Mouse (Mus musculus) liver, embryonic 14 days (tissue): ENCODE measurements around the gene Armc9. TPM values are rescaled to one million over a fixed set of nuclear protein-coding genes. Genes with fewer than 3 reads are reported as not detected.

ENCODE experiments used
- polyA plus RNA-seq: library from polyadenylated mRNA; depleted of rRNA; stranded (reverse); fragments of >200 nt; gene quantifications from 2 replicates; pipeline ENCODE4 v1.2.3, GENCODE M21; 2012; rRNA removed

Armc9 gene
- 6.0 and 6.7 TPM in 2 replicates for polyA plus RNA-seq

DNA sequence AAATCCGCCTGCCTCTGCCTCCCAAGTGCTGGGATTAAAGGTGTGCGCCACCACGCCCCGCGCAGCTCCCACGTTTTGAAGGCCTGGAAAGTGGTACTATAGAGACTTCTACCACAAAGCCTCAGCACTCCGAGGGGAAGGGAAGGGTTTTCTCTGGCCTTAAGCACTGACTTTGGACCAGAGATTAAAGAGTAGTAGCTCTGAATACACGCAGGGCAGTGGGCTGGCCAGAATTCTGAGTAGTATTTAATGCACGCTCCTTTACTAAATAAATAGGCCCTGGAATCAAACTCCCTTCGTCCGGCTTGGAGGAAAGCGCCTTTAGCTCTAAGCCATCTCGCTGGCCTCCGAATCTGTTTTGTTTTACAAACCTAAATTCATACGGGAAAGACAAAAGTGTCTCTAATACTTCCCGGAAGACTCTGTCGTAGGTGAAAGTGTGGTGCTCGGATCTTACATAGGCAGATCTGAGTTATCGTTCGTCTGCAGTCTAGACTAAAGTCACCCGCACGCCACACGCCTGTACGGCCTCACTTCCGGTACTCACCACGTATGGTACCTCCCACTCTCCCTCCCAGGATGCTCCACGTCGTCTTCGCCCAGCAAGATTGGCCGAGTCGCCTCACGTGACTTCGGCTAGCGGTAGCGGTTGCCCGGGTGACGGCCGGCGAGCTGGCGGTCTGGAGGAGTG lies at the start of gene Armc9:
Gene Armc9 (plus strand): TSS at position 648 of the 691 bp plus-strand sequence.

GRCm38 (mm10) chr1:86111779-86112178 lies 42.8 kb upstream of the Armc9 start, which contains the start of gene Htr2b:
TSS of gene Htr2b (minus strand) at chr1:86111970.

GRCm38 (mm10) chr1:86133337-86133736 lies 21.2 kb upstream of the Armc9 start, which contains the start of gene Gm21972:
TSS of gene Gm21972 (plus strand) at chr1:86133637.

GRCm38 (mm10) chr1:86302532-86302931 lies 148.0 kb downstream of the Armc9 start, which contains the start of gene B3gnt7:
TSS of gene B3gnt7 (plus strand) at chr1:86302832.

Other genes with a start within 250 kb of the Armc9 start
- gene 4933407L21Rik, start 226.3 kb upstream of the Armc9 start, polyA plus RNA-seq: 0.06 and 0.08 TPM in 2 replicates
- gene Gpr55, start 193.8 kb upstream of the Armc9 start, polyA plus RNA-seq: 0.05 and 0.07 TPM in 2 replicates
- gene Spata3, start 138.0 kb upstream of the Armc9 start, polyA plus RNA-seq: 0.07 and 0.14 TPM in 2 replicates
- 9.9 and 12.7 TPM in 2 replicates for gene 2810459M11Rik, start 108.9 kb upstream of the Armc9 start, polyA plus RNA-seq
- gene Psmd1, start 90.4 kb upstream of the Armc9 start, polyA plus RNA-seq: 52.4 and 59.2 TPM in 2 replicates
- 0.05 TPM in 1 of 2 replicates, not detected in the other for gene Htr2b, start 42.8 kb upstream of the Armc9 start, polyA plus RNA-seq
- 0.35 TPM in 2 replicates for gene Gm21972, start 21.1 kb upstream of the Armc9 start, polyA plus RNA-seq
- 0.94 and 1.0 TPM in 2 replicates for gene B3gnt7, start 148.1 kb downstream of the Armc9 start, polyA plus RNA-seq
- 249 and 342 TPM in 2 replicates for gene Ncl, start 204.6 kb downstream of the Armc9 start, polyA plus RNA-seq